In genomic region chr12:33045533-33046361, GRCm38 (mm10) we compare ENCODE assay signal across 9 mouse cellular contexts. TPM values are rescaled to one million over a fixed set of nuclear protein-coding genes. Genes with fewer than 3 reads are reported as not detected.
A peak's percentile ranks its signal among the peaks of the same experiment; 100 is the strongest.
DNase-seq lines count a peak whose midpoint lies in the region; ATAC-seq and TF ChIP-seq lines count a peak whose summit lies in the region.
"Had no signal": no experiment of that assay in that cellular context is flagged by ENCODE, and none has a peak within 500 bp of the region (broad histone marks: within the 10 kb centered on the region; RNA-seq: fewer than 3 reads in every experiment).

No protein-coding gene starts in this region.

- TF ChIP-seq POLR2A in heart, adult 2 months (IDR thresholded peaks at IDR 0.05; ENCODE audit: insufficient read depth, low read depth, low read length) = no peak

- H3K27ac ChIP-seq in heart, adult 2 months = no peak overlapping the region
- no peak overlapping the region for H3K27ac ChIP-seq in embryonic facial prominence, embryonic 15.5 days (replicated peaks)
- H3K27ac ChIP-seq in hindbrain, embryonic 16.5 days (ENCODE audit: low read depth, low read length) = peak overlapping the region; percentile 48

- H3K79me2 ChIP-seq in heart, adult 2 months (replicated peaks; ENCODE audit: control insufficient read depth, insufficient read depth, low read length) = no peaks in the 10 kb centered on the region

- 38% methylated on average over 16 of the region's 16 CpGs for WGBS in heart, adult 2 months
- WGBS in embryonic facial prominence, embryonic 15.5 days = 38% methylated on average over 16 of the region's 16 CpGs
- 41% methylated on average over 16 of the region's 16 CpGs for WGBS in hindbrain, embryonic 16.5 days

- intact Hi-C loops in heart, adult 2 months (cut with DNase I) = no loop called here
- intact Hi-C loops in heart, postnatal 25 days (cut with DNase I) = no loop called here

- peak overlapping the region; percentile 23; the same call in 1 of the 2 replicates for H3K4me3 ChIP-seq in heart, adult 2 months
- no peak overlapping the region for H3K4me3 ChIP-seq in embryonic facial prominence, embryonic 15.5 days (replicated peaks)
- no peak overlapping the region for H3K4me3 ChIP-seq in hindbrain, embryonic 16.5 days (ENCODE audit: low read length)

- H3K36me3 ChIP-seq in heart, adult 2 months (ENCODE audit: control insufficient read depth, insufficient read depth, low read length) = no peaks in the 10 kb centered on the region
- no peaks in the 10 kb centered on the region for H3K36me3 ChIP-seq in embryonic facial prominence, embryonic 15.5 days
- H3K36me3 ChIP-seq in hindbrain, embryonic 16.5 days (ENCODE audit: control insufficient read depth, insufficient read depth, low read length) = no peaks in the 10 kb centered on the region

- no peak overlapping the region for H3K9ac ChIP-seq in heart, adult 2 months (ENCODE audit: low read depth, low read length)
- H3K9ac ChIP-seq in embryonic facial prominence, embryonic 15.5 days = no peak overlapping the region
- H3K9ac ChIP-seq in hindbrain, embryonic 16.5 days (ENCODE audit: low read depth, low read length) = peak overlapping the region; percentile 39; the same call in 1 of the 2 replicates

- DNase-seq in heart, adult 2 months = peak in 1 of 2 experiments; percentile 33
- DNase-seq in heart, postnatal 25 days (ENCODE audit: low spot score) = no peak
- peak; percentile 26 to 50 for DNase-seq in monocyte, adult 2 months (ENCODE audit: low read depth in 1 of 2, low spot score in 2 of 2)
- DNase-seq in natural killer cell, adult 2 months (ENCODE audit: low spot score in 2 of 2) = no peak
- DNase-seq in layer of hippocampus, postnatal 36 days = no peak
- no peak for DNase-seq in cerebellum, adult 11-12 months

- H3K4me2 ChIP-seq in embryonic facial prominence, embryonic 15.5 days (replicated peaks) = peak overlapping the region; percentile 32
- peak overlapping the region; percentile 33 for H3K4me2 ChIP-seq in hindbrain, embryonic 16.5 days (ENCODE audit: low read length)

- peaks cover 4% of the 10 kb centered on the region for H3K4me1 ChIP-seq in heart, adult 2 months (ENCODE audit: control insufficient read depth, insufficient read depth, low read length)
- peaks cover 16% of the 10 kb centered on the region for H3K4me1 ChIP-seq in embryonic facial prominence, embryonic 15.5 days
- H3K4me1 ChIP-seq in hindbrain, embryonic 16.5 days (ENCODE audit: control insufficient read depth, insufficient read depth, low read depth, low read length) = peaks cover 13% of the 10 kb centered on the region

- ATAC-seq in embryonic facial prominence, embryonic 15.5 days (ENCODE audit: insufficient number of reproducible peaks, low FRiP score, low TSS enrichment, low read depth) = no peak
- peak; percentile 66 for ATAC-seq in hindbrain, embryonic 16.5 days

- no peaks in the 10 kb centered on the region for H3K9me3 ChIP-seq in embryonic facial prominence, embryonic 15.5 days (replicated peaks)
- H3K9me3 ChIP-seq in hindbrain, embryonic 16.5 days (ENCODE audit: control insufficient read depth, low read length) = no peaks in the 10 kb centered on the region

- no peaks in the 10 kb centered on the region for H3K27me3 ChIP-seq in heart, adult 2 months (ENCODE audit: control insufficient read depth, insufficient read depth, low read length)
- H3K27me3 ChIP-seq in embryonic facial prominence, embryonic 15.5 days = no peaks in the 10 kb centered on the region
- no peaks in the 10 kb centered on the region for H3K27me3 ChIP-seq in hindbrain, embryonic 16.5 days (replicated peaks; ENCODE audit: control insufficient read depth, insufficient read depth, low read length)

- no peak for TF ChIP-seq EP300 in heart, adult 2 months (IDR thresholded peaks at IDR 0.05; ENCODE audit: insufficient read depth, low read depth, low read length)

- no peak for TF ChIP-seq CTCF in heart, adult 2 months (IDR thresholded peaks at IDR 0.05)

RNA-seq across cellular contexts. Expression of gene Cdhr3, which starts 46.9 kb away (rescaled TPM):
- total RNA-seq in heart, adult 2 months (2021) = under 1 TPM; 0.34 to 0.39 TPM
- 0.76 and 1.8 TPM in 2 replicates for polyA plus RNA-seq in heart, adult 2 months (2012; rRNA removed)
- total RNA-seq in heart, postnatal 25 days (2021) = under 1 TPM; 0.67 to 0.73 TPM
- 1.2 and 2.6 TPM in 2 replicates for polyA plus RNA-seq in embryonic facial prominence, embryonic 15.5 days (2015; fragmentation: Nextera tagmentation; extraction: Ambion mirVana)
- polyA plus RNA-seq in hindbrain, embryonic 16.5 days (2015; fragmentation: Nextera tagmentation; extraction: Ambion mirVana) = 0.25 and 0.40 TPM in 2 replicates
- 1 to 10 TPM in 1 of 2 experiments, under 1 TPM in 1; 0.94 to 1.4 TPM for total RNA-seq in layer of hippocampus, postnatal 36 days (2021)
- polyA plus RNA-seq: liver, embryonic 16.5 days had no signal

Comparison
In these comparisons a context has a peak if more than half of its experiments do, and no peak if none do; other contexts are left out.
1. DNase-seq: peak in monocyte, adult 2 months (2 of 2); none in heart, postnatal 25 days (single experiment), natural killer cell, adult 2 months (0 of 2), layer of hippocampus, postnatal 36 days (0 of 2) and cerebellum, adult 11-12 months (single experiment).